Mouse (Mus musculus) heart, embryonic 13.5 days (tissue): ENCODE measurements around the gene Ctc1. TPM values are rescaled to one million over a fixed set of nuclear protein-coding genes. Genes with fewer than 3 reads are reported as not detected.

Experiments used
- ATAC-seq: fragments of 200-750 bp; cut with Nextera tagmentation; 2 replicates; pipeline ENCODE4 v1.8.0; 2017; ENCODE audit warnings: moderate TSS enrichment; ENCODE audit not compliant: insufficient number of reproducible peaks, low FRiP score, low TSS enrichment; ENCODE audit errors: extremely low read depth
- H3K27ac ChIP-seq: fragments of 300-500 bp; sonication (generic); replicated peaks from 2 replicates; pipeline ENCODE4 v1.5.1; 2015; ENCODE audit warnings: moderate library complexity, mild to moderate bottlenecking, inconsistent platforms
- H3K27me3 ChIP-seq: fragments of 300-500 bp; sonication (generic); replicated peaks from 2 replicates; pipeline ENCODE4 v1.6.1; 2015; ENCODE audit warnings: mild to moderate bottlenecking, inconsistent platforms
- H3K36me3 ChIP-seq: fragments of 300-500 bp; sonication (generic); 2 replicates; pipeline ENCODE4 v1.6.1; 2015; ENCODE audit warnings: mild to moderate bottlenecking, inconsistent platforms
- H3K4me1 ChIP-seq: fragments of 300-500 bp; sonication (generic); 2 replicates; pipeline ENCODE4 v1.6.1; 2015; ENCODE audit warnings: inconsistent platforms
- H3K4me2 ChIP-seq: fragments of 300-500 bp; sonication (generic); 2 replicates; pipeline ENCODE4 v1.6.1; 2015; ENCODE audit warnings: inconsistent platforms, mild to moderate bottlenecking, moderate library complexity
- H3K4me3 ChIP-seq: fragments of 300-500 bp; sonication (generic); 2 replicates; pipeline ENCODE4 v1.5.1; 2015; ENCODE audit warnings: moderate library complexity, mild to moderate bottlenecking, inconsistent platforms
- H3K9ac ChIP-seq: fragments of 300-500 bp; sonication (generic); 2 replicates; pipeline ENCODE4 v1.6.1; 2015; ENCODE audit warnings: inconsistent platforms, mild to moderate bottlenecking, moderate library complexity
- H3K9me3 ChIP-seq: fragments of 300-500 bp; sonication (generic); 2 replicates; pipeline ENCODE4 v1.6.1; 2016; ENCODE audit warnings: inconsistent platforms
- WGBS: fragments of 180-500 bp; shearing (Covaris S2); methylation state at CpG from one replicate; pipeline ENCODE4 v1.1.7; 2015; ENCODE audit warnings: mixed read lengths; 5-methylcytosine and 5-hydroxymethylcytosine counted together
- polyA plus RNA-seq: library from polyadenylated mRNA; unstranded; fragments of >200 nt; fragmentation: Nextera tagmentation; extraction: Ambion mirVana; gene quantifications from 2 replicates; pipeline ENCODE4 v1.2.1, GENCODE M21; 2015

Ctc1 gene
- polyA plus RNA-seq, 1 experiment from 2014 or later = 49.8 TPM

DNA sequence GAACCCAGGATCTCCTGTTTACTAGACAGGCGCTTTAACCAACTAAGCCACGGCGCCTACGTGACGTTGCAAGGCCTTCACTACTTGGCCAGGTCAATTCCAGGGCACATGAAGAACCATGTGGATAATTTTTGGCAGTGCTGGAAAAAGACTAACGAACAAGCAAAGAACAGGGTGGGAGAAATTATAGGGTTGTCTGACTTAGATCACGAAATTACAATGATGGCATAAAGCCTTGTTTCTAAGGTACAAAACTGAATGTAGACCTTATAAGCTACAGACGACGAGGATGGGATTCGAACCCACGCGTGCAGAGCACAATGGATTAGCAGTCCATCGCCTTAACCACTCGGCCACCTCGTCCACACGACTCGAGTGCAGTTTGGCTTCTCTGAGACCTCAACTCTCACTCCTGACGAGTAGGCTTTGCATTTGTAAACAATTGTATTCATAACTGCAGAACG lies 47.1 kb downstream of the Ctc1 start:
- Histone ChIP-seq H3K9ac (peak overlapping the region; percentile 83), H3K27ac (peak overlapping the region; percentile 87), H3K27me3 (no peaks in the 10 kb centered on the region), H3K4me1 (peaks cover 53% of the 10 kb centered on the region), H3K9me3 (no peaks in the 10 kb centered on the region), H3K4me3 (peak overlapping the region; percentile 79), H3K36me3 (no peaks in the 10 kb centered on the region), H3K4me2 (peak overlapping the region; percentile 92)
- WGBS = under 1% methylated on average over 19 of the region's 19 CpGs
- peak; percentile 27 for ATAC-seq

DNA sequence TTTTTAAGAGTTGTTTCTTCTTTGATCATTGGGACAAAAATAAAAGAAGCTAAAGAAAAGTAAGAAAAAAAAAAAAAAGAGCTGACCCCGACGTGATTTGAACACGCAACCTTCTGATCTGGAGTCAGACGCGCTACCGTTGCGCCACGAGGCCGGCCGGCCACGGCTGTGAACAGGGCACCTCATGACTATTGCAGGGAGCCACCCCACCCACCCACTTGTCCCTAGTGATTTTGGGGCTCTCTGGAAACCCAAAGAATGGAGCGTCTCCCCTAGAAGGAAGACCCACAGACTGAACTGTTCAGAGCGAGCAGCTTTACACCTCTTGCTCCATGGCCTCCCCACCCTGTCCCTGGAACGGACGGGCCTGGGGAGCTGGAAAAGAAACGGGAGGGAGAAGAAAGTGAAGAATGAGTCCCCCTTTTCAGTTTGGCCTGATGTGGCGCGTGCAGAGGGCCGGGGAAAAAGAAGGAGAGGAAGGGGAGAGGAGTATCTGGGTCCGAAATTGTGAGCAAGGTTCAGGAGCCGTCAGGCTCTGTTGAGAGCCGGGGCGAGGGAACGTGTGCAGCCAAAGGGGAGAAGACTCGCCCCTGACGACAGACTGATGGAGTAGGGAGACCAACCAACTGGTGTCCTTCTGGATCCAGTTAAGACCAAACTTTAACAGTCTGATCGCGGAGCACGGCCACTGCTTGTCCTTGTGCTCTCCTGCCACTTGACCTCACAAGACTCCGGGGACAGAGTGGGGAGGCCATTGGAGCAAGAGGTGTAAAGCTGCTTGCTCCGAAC lies 47.9 kb downstream of the Ctc1 start:
- Histone ChIP-seq H3K27me3 (no peaks in the 10 kb centered on the region), H3K36me3 (no peaks in the 10 kb centered on the region), H3K4me1 (peaks cover 45% of the 10 kb centered on the region), H3K4me2 (peak overlapping the region; percentile 92), H3K9me3 (no peaks in the 10 kb centered on the region), H3K27ac (peak overlapping the region; percentile 89), H3K9ac (peak overlapping the region; percentile 92), H3K4me3 (peak overlapping the region; percentile 79)
- WGBS = under 1% methylated on average over 31 of the region's 31 CpGs
- no peak; the same call in 1 of the 2 replicates for ATAC-seq

DNA sequence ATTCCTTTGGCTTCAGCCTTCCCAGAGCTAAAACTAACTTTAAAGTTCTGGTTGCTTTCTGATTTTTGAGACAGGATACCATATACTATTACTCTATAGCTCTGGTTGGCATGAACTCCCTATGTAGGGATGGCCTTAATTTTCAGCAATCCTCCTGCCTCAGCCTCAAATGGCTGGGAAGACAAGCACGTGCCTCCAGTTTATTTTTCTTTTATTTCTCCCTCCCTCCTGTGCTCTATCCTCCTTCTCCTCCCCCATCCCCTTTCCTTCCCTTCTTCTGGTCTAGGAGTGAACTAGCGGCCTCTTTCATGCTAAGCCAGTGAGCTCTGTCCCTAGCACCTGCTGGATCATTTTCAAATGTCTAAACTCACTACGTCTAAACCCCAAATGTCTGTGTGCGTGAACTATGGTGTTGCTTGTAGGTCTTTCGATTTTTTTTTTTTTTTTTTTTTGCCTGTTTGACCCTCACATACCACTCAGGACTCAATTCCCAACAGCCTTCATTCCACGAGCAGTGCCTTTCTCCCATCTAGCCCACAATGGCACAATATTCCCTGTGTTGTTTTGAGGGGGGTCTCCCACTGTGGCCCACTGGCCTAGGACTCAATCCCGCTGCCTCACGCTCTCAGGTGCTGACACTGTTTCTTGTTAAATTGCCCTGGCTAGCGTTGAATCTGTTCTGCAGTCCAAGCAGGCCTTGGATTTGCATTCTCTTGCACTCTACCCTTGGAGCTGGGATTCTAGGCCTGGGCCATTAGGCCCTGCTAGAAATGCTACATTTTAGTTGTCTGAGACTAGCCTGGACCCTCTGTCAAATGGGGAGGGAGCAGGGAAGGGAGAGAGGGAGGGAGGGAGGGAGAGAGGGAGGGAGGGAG lies 48.8 kb downstream of the Ctc1 start:
- no peak for ATAC-seq
- Histone ChIP-seq H3K4me3 (peak overlapping the region; percentile 79), H3K36me3 (no peaks in the 10 kb centered on the region), H3K27ac (peak overlapping the region; percentile 89), H3K9ac (peak overlapping the region; percentile 92), H3K4me1 (peaks cover 44% of the 10 kb centered on the region), H3K9me3 (no peaks in the 10 kb centered on the region), H3K4me2 (peak overlapping the region; percentile 92), H3K27me3 (no peaks in the 10 kb centered on the region)
- WGBS = 66% methylated on average over 9 of the region's 9 CpGs

DNA sequence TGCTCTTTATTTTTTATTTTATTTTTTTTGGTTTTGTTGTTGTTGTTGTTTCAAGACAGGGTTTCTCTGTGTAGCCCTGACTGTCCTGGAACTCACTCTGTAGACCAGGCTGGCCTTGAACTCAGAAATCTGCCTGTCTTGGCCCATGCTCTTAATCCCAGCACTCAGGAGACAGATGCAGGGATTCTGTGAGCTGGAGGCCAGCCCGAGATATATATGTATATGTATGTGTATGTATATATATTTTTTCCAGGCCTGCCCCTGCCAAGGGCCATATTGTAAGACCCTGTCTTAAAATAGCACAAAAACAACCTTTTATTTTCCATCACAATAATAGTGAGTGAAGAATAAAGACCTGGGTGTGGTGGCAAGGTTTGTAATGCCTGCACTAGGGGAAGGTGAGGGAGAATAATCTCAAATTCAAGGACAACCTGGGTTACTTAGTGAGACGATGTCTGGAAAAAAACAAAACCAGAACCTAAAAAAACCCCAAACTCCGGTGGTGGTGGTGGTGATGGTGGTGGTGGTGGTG lies 49.7 kb downstream of the Ctc1 start:
- peak overlapping the region; percentile 53; the same call in 1 of the 2 replicates for H3K4me3 ChIP-seq
- peaks cover 49% of the 10 kb centered on the region for H3K4me1 ChIP-seq
- H3K9me3 ChIP-seq = no peaks in the 10 kb centered on the region
- 0 out of 2 replicates have a peak overlapping the region, but pooled peaks have one; percentile 81 for H3K9ac ChIP-seq
- peak overlapping the region; percentile 87 for H3K4me2 ChIP-seq
- ATAC-seq = no peak
- H3K27me3 ChIP-seq = no peaks in the 10 kb centered on the region
- WGBS = 61% methylated on average over 3 of the region's 3 CpGs
- H3K27ac ChIP-seq = no peak overlapping the region
- H3K36me3 ChIP-seq = no peaks in the 10 kb centered on the region

DNA sequence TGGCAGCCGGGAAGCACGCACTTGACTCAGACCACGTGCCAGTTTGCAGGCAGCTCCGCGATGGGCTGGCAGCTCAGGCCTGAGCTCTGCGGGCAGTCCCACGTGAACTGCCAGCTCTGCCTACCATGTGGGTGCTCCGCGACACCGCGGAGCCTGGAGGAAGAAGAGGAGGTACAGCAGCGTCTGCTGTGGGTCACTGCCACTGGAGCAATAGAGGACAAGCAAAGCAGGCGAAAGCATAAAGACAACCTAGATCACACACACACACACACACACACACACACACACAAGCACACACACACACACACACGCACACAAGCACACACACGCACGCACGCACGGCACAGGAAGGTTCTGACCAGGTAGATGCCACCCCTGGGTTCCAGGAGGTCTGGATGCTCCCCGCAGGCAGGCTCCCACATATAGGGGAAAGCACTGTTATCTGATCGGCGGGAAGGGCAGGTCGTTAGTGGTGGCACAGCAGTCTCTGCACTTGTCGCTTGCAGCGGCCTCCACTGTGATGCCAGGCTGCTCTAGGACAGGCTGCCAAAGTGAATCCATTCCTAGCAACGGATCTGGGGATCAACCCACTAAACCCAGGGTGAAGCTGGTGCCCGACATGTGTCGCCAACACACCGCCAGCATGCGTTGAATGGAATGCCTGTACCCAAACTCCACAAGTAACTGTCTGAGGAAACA lies 50.6 kb downstream of the Ctc1 start:
- H3K9ac ChIP-seq = peak overlapping the region; percentile 81
- H3K36me3 ChIP-seq = no peaks in the 10 kb centered on the region
- peak overlapping the region; percentile 53 for H3K4me3 ChIP-seq
- no peak for ATAC-seq
- 3% methylated on average over 27 of the region's 29 CpGs for WGBS
- no peaks in the 10 kb centered on the region for H3K9me3 ChIP-seq
- H3K27ac ChIP-seq = peak overlapping the region; percentile 88
- H3K4me2 ChIP-seq = peak overlapping the region; percentile 87
- no peaks in the 10 kb centered on the region for H3K27me3 ChIP-seq
- peaks cover 45% of the 10 kb centered on the region for H3K4me1 ChIP-seq

DNA sequence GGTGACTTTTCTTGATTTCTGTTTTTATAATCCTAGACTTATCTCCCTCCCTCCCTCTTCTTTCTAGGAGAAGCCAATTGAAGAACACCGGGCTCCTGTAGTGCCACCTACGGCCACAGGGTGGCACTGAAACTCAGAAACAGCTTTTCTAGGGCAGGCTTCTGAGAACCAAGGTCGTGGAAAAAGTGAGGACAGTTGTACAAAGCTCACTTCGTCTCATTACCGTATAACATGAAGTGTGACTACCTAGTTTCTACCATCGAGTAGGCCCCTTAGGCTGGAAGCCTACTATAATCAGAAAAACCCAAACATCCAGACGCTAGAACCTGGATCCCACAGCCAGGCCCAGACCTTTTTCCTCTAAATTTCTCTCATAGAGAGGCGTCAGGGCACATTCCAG lies 51.2 kb downstream of the Ctc1 start:
- Histone ChIP-seq H3K36me3 (no peaks in the 10 kb centered on the region), H3K9me3 (no peaks in the 10 kb centered on the region), H3K27me3 (no peaks in the 10 kb centered on the region), H3K4me2 (peak overlapping the region; percentile 87), H3K4me1 (peaks cover 45% of the 10 kb centered on the region), H3K4me3 (peak overlapping the region; percentile 53), H3K27ac (peak overlapping the region; percentile 88), H3K9ac (peak overlapping the region; percentile 81)
- WGBS = 8% methylated on average over 8 of the region's 8 CpGs
- ATAC-seq = no peak

DNA sequence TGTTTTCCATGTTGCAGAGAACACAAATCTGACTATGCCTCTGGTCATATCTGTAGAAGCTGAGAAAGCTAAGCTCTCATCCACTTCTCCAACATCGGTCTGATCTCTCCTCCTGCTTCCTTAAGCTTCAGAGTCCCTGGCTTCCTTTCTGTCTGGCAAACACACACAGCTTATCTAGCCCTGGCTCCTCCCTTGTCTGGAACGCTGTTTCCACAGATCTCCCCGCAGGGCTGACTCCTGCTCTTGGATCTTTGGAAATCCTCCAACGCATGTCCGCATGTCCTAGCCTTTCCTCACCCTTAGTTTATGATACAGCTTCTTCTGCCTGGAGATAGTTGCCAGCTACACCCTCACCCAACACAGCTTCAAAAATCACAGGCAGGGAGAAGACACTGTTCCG lies 51.9 kb downstream of the Ctc1 start:
- Histone ChIP-seq H3K36me3 (no peaks in the 10 kb centered on the region), H3K9ac (peak overlapping the region; percentile 65), H3K27me3 (no peaks in the 10 kb centered on the region), H3K9me3 (no peaks in the 10 kb centered on the region), H3K4me3 (0 out of 2 replicates have a peak overlapping the region, but pooled peaks have one; percentile 53), H3K27ac (peak overlapping the region; percentile 88), H3K4me1 (peaks cover 51% of the 10 kb centered on the region), H3K4me2 (peak overlapping the region; percentile 87)
- 11% methylated on average over 6 of the region's 6 CpGs for WGBS
- no peak for ATAC-seq

DNA sequence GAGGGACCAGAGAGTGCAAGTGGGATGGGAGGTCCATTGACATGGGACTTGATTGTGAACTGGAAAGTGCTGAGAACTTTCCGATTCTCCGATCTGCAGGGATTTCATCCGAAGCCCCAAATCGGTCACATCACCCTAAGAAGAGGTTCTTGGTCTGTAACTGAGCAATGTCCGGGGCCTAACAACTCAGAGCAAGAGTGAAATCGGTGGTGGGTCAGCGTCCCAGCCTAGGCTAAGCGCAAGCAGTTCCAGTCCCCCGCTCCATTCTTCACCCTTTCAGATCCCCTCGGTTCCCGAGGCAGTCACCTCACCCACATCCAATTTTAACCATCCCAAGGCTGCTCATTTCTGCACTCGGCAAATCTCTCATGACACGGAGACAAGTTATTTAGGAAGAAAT lies 54.4 kb downstream of the Ctc1 start:
- H3K4me3 ChIP-seq = peak overlapping the region; percentile 69
- peak overlapping the region; percentile 81 for H3K4me2 ChIP-seq
- ATAC-seq = no peak
- H3K9ac ChIP-seq = peak overlapping the region; percentile 92
- WGBS = 2% methylated on average over 13 of the region's 13 CpGs
- H3K9me3 ChIP-seq = no peaks in the 10 kb centered on the region
- no peaks in the 10 kb centered on the region for H3K27me3 ChIP-seq
- H3K36me3 ChIP-seq = no peaks in the 10 kb centered on the region
- H3K4me1 ChIP-seq = peaks cover 56% of the 10 kb centered on the region
- peak overlapping the region; percentile 92 for H3K27ac ChIP-seq

DNA sequence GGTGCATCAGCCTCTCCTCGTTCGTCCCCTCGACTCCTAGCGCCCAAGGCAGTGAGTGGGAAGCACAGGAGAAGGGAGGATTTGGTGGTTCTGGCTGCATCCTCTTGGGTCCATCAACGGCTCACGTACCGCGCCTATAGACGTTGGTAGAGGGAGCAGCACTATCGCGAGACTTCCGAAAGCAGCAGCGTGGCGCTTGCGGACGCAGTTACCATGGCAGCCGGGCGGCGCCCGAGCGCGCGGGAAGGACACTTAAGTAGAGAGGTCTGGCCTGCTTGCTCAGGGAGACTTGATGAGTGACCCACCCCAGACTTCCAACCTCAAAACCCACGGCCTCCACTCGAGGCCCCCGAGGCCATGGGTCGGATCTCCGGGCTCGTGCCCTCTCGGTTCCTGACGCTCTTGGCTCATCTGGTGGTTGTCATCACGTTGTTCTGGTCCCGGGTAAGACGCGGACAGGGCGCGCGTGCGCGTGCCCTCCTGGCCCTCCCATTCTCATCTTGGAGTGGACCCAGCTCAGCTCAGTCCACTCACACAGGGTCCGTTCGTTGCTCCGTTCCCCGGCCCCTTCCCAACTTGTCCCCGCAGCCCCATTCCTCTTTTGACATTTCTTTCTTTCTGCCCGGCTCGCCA lies 55.0 kb downstream of the Ctc1 start, which contains the start of gene Tmem107:
TSS of gene Tmem107 (plus strand) at position 217 of the 633 bp plus-strand sequence.
- H3K27ac ChIP-seq = peak within 1 kb of the TSS; percentile 92
- H3K36me3 ChIP-seq = no peaks in the 10 kb centered on the region
- H3K4me3 ChIP-seq = peak within 1 kb of the TSS; percentile 69

DNA sequence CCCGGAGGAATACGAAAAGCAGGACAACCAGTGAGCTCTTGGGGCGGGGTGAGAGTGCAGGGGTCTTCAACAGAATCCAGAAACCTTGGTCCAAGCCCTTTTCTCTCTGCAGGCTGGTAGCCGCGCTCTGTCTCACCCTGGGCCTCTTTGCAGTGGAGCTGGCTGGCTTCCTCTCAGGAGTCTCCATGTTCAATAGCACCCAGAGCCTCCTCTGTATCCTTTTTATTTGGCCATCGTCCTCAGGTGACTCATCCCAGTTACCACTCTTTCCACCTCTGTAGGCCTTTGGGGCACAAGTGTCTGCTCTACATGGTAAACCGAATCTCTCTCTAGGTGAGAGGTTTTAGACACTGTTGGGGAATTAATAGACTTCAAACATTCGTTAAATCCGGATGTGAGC lies 55.6 kb downstream of the Ctc1 start:
- Histone ChIP-seq H3K27me3 (no peaks in the 10 kb centered on the region), H3K4me1 (peaks cover 51% of the 10 kb centered on the region), H3K4me3 (peak overlapping the region; percentile 69), H3K27ac (peak overlapping the region; percentile 92), H3K9me3 (no peaks in the 10 kb centered on the region), H3K4me2 (peak overlapping the region; percentile 81), H3K36me3 (no peaks in the 10 kb centered on the region), H3K9ac (peak overlapping the region; percentile 92)
- 28% methylated on average over 9 of the region's 9 CpGs for WGBS
- no peak for ATAC-seq

More for the DNA sequence above, 55.0 kb downstream of the Ctc1 start, which contains the start of gene Tmem107:
- ATAC-seq = peak; percentile 80
- Histone ChIP-seq H3K4me2 (peak within 1 kb of the TSS; percentile 81), H3K4me1 (peaks cover 56% of the 10 kb centered on the region), H3K9ac (peak within 1 kb of the TSS; percentile 92), H3K27me3 (no peaks in the 10 kb centered on the region), H3K9me3 (no peaks in the 10 kb centered on the region)
- under 1% methylated on average over 47 of the region's 47 CpGs for WGBS
